Mouse (Mus musculus) stomach, embryonic 15.5 days (tissue): ENCODE measurements at regions not wholly inside any gene's neighbourhood (a gene's known extent, or its start where the extent isn't known, plus 50 kb on each side); places are given as distances from the start of the nearest gene placed in this dataset.

ENCODE experiments used
- ATAC-seq: fragments of 200-750 bp; cut with Nextera tagmentation; 2 replicates; pipeline ENCODE4 v1.8.0; 2017; ENCODE audit warnings: low read depth, moderate number of reproducible peaks, moderate TSS enrichment; ENCODE audit not compliant: insufficient read depth, low FRiP score
- H3K27ac ChIP-seq: fragments of 300-500 bp; sonication (generic); 2 replicates; pipeline ENCODE4 v1.5.1; 2015; ENCODE audit warnings: mild to moderate bottlenecking, inconsistent platforms
- H3K27me3 ChIP-seq: fragments of 300-500 bp; sonication (generic); replicated peaks from 2 replicates; pipeline ENCODE4 v1.6.1; 2015; ENCODE audit warnings: inconsistent platforms
- H3K36me3 ChIP-seq: fragments of 300-500 bp; sonication (generic); 2 replicates; pipeline ENCODE4 v1.6.1; 2015; ENCODE audit warnings: inconsistent platforms
- H3K4me1 ChIP-seq: fragments of 300-500 bp; sonication (generic); 2 replicates; pipeline ENCODE4 v1.6.1; 2015; ENCODE audit warnings: inconsistent platforms
- H3K4me2 ChIP-seq: fragments of 300-500 bp; sonication (generic); 2 replicates; pipeline ENCODE4 v1.6.1; 2015; ENCODE audit warnings: mild to moderate bottlenecking, inconsistent platforms
- H3K4me3 ChIP-seq: fragments of 300-500 bp; sonication (generic); replicated peaks from 2 replicates; pipeline ENCODE4 v1.5.1; 2015; ENCODE audit warnings: inconsistent platforms
- H3K9ac ChIP-seq: fragments of 300-500 bp; sonication (generic); 2 replicates; pipeline ENCODE4 v1.6.1; 2015; ENCODE audit warnings: inconsistent platforms
- H3K9me3 ChIP-seq: fragments of 300-500 bp; sonication (generic); 2 replicates; pipeline ENCODE4 v1.6.1; 2016; ENCODE audit warnings: inconsistent platforms
- WGBS: fragments of 180-500 bp; shearing (Covaris S2); methylation state at CpG from one replicate; pipeline ENCODE4 v1.1.7; 2015; 5-methylcytosine and 5-hydroxymethylcytosine counted together

- H3K4me1 ChIP-seq = no peaks in the 10 kb centered on the region
- H3K36me3 ChIP-seq = no peaks in the 10 kb centered on the region
- H3K27ac ChIP-seq = no peak overlapping the region
- H3K9ac ChIP-seq = no peak overlapping the region
- 72% methylated on average over 4 of the region's 4 CpGs for WGBS
- H3K27me3 ChIP-seq = no peaks in the 10 kb centered on the region
- H3K9me3 ChIP-seq = no peaks in the 10 kb centered on the region
- no peak for ATAC-seq
- H3K4me2 ChIP-seq = no peak overlapping the region
- no peak overlapping the region for H3K4me3 ChIP-seq
Measured at GRCm38 (mm10) chr9:102449366-102449765, 56.2 kb upstream of the Ky start.

DNA sequence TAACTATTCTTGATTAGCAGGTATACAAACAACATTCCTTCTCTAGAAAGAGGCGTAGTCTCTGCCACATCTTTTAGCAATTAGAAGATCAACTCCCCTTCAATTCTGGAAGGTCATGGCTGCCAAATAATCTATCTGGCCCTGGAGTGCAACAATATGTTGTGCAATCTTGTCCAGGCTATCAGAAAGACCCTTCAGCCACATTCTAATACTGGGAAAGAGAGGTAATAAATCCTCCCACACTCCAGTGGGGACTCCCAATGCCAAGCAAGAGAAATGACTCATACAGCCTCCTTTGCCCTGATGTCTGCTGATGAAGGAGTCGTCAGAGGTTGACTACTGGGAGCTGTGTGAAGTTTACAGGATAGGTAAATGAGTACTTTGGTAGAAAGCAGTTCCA is 59.5 kb upstream of the Ky start:
- no peak for ATAC-seq
- Histone ChIP-seq H3K27ac (no peak overlapping the region), H3K9me3 (no peaks in the 10 kb centered on the region), H3K4me1 (no peaks in the 10 kb centered on the region), H3K4me3 (no peak overlapping the region), H3K4me2 (no peak overlapping the region), H3K27me3 (no peaks in the 10 kb centered on the region), H3K36me3 (no peaks in the 10 kb centered on the region), H3K9ac (no peak overlapping the region)
- 57% methylated on average over 2 of the region's 2 CpGs for WGBS

- ATAC-seq = no peak
- H3K4me2 ChIP-seq = no peak overlapping the region
- H3K27me3 ChIP-seq = no peaks in the 10 kb centered on the region
- H3K36me3 ChIP-seq = no peaks in the 10 kb centered on the region
- no peak overlapping the region for H3K9ac ChIP-seq
- no peak overlapping the region for H3K27ac ChIP-seq
- 71% methylated on average over 11 of the region's 11 CpGs for WGBS
- H3K4me1 ChIP-seq = no peaks in the 10 kb centered on the region
- H3K9me3 ChIP-seq = no peaks in the 10 kb centered on the region
- H3K4me3 ChIP-seq = no peak overlapping the region
Measured at GRCm38 (mm10) chr9:102442198-102442842, 63.2 kb upstream of the Ky start.

DNA sequence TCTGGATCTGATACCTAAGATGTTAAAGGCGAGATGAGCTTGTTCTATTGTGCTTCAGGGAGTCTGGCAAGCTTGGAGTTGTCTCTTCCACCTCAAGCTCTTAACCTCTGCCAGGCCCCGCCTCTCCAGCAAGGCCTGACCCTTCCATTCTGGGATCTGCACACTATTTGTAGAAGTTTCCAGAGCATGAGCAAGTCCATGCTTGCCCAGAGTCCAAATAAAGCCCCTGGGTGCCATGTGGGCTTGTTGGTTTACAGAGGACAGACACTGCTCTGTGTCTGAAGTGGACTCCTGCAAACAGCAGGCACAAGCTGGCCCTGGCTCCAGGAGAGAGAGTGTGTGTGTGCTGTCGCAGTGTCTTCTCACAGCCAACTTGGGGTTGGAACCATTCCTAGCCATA is 67.9 kb upstream of the Ky start:
- Histone ChIP-seq H3K27ac (no peak overlapping the region), H3K4me1 (no peaks in the 10 kb centered on the region), H3K4me3 (no peak overlapping the region), H3K4me2 (no peak overlapping the region), H3K27me3 (no peaks in the 10 kb centered on the region), H3K9me3 (no peaks in the 10 kb centered on the region), H3K9ac (no peak overlapping the region), H3K36me3 (no peaks in the 10 kb centered on the region)
- no peak for ATAC-seq
- WGBS = 77% methylated on average over 3 of the region's 3 CpGs

- Histone ChIP-seq H3K4me1 (no peaks in the 10 kb centered on the region), H3K9ac (no peak overlapping the region), H3K9me3 (no peaks in the 10 kb centered on the region), H3K4me3 (no peak overlapping the region), H3K4me2 (no peak overlapping the region), H3K27ac (no peak overlapping the region), H3K36me3 (no peaks in the 10 kb centered on the region), H3K27me3 (no peaks in the 10 kb centered on the region)
- ATAC-seq = no peak
- WGBS = 80% methylated on average over 5 of the region's 5 CpGs
Measured at GRCm38 (mm10) chr9:102436378-102436777, 69.2 kb upstream of the Ky start.

GRCm38 (mm10) chr9:102428031-102428430 is 73.5 kb upstream of the Ephb1 start:
- H3K4me1 ChIP-seq = peaks cover 13% of the 10 kb centered on the region; the same call in 1 of the 2 replicates
- no peak overlapping the region for H3K27ac ChIP-seq
- no peaks in the 10 kb centered on the region for H3K9me3 ChIP-seq
- ATAC-seq = no peak
- H3K4me3 ChIP-seq = no peak overlapping the region
- H3K9ac ChIP-seq = no peak overlapping the region
- H3K36me3 ChIP-seq = no peaks in the 10 kb centered on the region
- H3K4me2 ChIP-seq = no peak overlapping the region
- 84% methylated on average over 5 of the region's 5 CpGs for WGBS
- no peaks in the 10 kb centered on the region for H3K27me3 ChIP-seq

GRCm38 (mm10) chr9:102424672-102425345 is 70.3 kb upstream of the Ephb1 start:
- Histone ChIP-seq H3K36me3 (no peaks in the 10 kb centered on the region), H3K27me3 (no peaks in the 10 kb centered on the region), H3K4me2 (peak overlapping the region; percentile 38), H3K9me3 (no peaks in the 10 kb centered on the region), H3K27ac (no peak overlapping the region), H3K4me1 (peaks cover 13% of the 10 kb centered on the region; the same call in 1 of the 2 replicates), H3K4me3 (no peak overlapping the region), H3K9ac (no peak overlapping the region)
- WGBS = 48% methylated on average over 11 of the region's 11 CpGs
- no peak for ATAC-seq

DNA sequence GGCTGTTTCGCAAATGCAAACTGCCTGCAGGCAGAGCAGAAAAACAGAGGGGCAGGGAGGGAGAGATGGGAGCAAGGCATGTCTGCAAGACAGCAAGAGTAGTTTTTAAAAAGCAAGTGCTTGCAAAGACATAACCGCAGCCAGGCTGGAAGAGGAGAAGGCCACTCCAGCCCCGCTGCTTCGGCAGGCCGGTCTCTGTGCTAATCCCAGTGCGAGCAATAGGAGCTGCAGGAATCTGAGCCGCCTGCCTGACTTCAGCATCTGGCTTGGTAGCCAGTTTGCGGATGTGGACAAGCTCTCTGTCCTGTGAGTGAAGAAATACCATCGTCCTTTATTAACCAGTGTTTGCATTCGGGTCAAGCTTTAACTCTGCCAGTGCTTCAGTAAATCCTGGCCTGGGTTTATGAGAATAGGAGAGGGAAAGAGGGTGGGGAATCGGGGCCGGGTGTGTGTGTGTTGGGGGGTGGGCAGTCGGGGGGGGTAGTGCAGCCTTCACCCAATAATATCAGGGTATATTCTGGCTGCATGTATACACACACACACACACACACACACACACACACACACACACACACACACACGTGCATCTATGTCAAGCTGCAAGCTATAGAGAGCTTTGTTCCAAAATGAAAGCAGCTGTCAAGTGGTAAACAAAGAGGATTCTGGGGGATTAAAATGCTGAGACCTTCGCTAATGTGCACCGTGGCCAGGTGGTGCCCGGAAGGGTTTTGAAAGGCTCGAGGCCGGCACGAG is 69.6 kb upstream of the Ephb1 start:
- no peak overlapping the region for H3K27ac ChIP-seq
- no peaks in the 10 kb centered on the region for H3K27me3 ChIP-seq
- WGBS = 10% methylated on average over 19 of the region's 20 CpGs
- H3K4me1 ChIP-seq = peaks cover 13% of the 10 kb centered on the region; the same call in 1 of the 2 replicates
- peak; percentile 68 for ATAC-seq
- no peaks in the 10 kb centered on the region for H3K9me3 ChIP-seq
- H3K9ac ChIP-seq = no peak overlapping the region
- no peak overlapping the region; the same call in 1 of the 2 replicates for H3K4me3 ChIP-seq
- no peaks in the 10 kb centered on the region for H3K36me3 ChIP-seq
- H3K4me2 ChIP-seq = peak overlapping the region; percentile 38

DNA sequence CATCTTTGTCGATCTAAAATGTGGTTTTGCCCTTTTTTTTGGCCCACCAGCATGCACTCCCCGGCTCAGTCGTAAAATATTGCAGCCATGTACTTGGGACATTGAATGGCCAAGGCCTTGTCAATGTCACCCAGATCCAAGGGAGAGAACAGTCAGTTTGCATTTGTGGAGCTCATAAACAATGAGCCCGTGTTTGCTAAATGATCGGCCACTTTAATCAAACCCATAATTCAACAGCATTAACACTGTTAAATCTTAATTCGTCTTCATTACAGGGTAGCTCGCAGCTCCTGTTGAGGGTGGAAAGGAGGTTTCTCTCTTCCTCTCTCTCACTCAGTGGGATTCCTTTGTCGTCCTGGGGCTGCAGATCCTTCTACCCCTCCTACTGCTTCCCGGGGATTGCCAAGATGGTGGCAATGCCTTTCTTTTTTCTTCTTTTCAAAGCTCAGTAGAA is 69.0 kb upstream of the Ephb1 start:
- Histone ChIP-seq H3K9ac (no peak overlapping the region), H3K27me3 (no peaks in the 10 kb centered on the region)
- 29% methylated on average over 9 of the region's 9 CpGs for WGBS

GRCm38 (mm10) chr9:102421826-102422225 is 67.3 kb upstream of the Ephb1 start:
- H3K27me3 ChIP-seq = no peaks in the 10 kb centered on the region
- no peaks in the 10 kb centered on the region for H3K36me3 ChIP-seq
- WGBS = 87% methylated on average over 3 of the region's 3 CpGs
- no peak overlapping the region for H3K9ac ChIP-seq
- H3K4me2 ChIP-seq = no peak overlapping the region
- H3K9me3 ChIP-seq = no peaks in the 10 kb centered on the region
- H3K27ac ChIP-seq = no peak overlapping the region
- ATAC-seq = no peak
- H3K4me3 ChIP-seq = no peak overlapping the region
- H3K4me1 ChIP-seq = peaks cover 13% of the 10 kb centered on the region; the same call in 1 of the 2 replicates

More for the DNA sequence above, 69.0 kb upstream of the Ephb1 start:
- ATAC-seq = no peak
- H3K4me3 ChIP-seq = no peak overlapping the region; the same call in 1 of the 2 replicates
- peak overlapping the region; percentile 38 for H3K4me2 ChIP-seq
- no peak overlapping the region for H3K27ac ChIP-seq
- H3K36me3 ChIP-seq = no peaks in the 10 kb centered on the region
- no peaks in the 10 kb centered on the region for H3K9me3 ChIP-seq
- H3K4me1 ChIP-seq = peaks cover 13% of the 10 kb centered on the region; the same call in 1 of the 2 replicates

- Histone ChIP-seq H3K27me3 (no peaks in the 10 kb centered on the region), H3K9ac (no peak overlapping the region), H3K4me2 (no peak overlapping the region), H3K9me3 (no peaks in the 10 kb centered on the region), H3K36me3 (no peaks in the 10 kb centered on the region), H3K4me1 (peaks cover 13% of the 10 kb centered on the region; the same call in 1 of the 2 replicates), H3K4me3 (no peak overlapping the region), H3K27ac (no peak overlapping the region)
- 47% methylated on average over 12 of the region's 12 CpGs for WGBS
- no peak for ATAC-seq
Measured at GRCm38 (mm10) chr9:102420196-102420595, 65.7 kb upstream of the Ephb1 start.

DNA sequence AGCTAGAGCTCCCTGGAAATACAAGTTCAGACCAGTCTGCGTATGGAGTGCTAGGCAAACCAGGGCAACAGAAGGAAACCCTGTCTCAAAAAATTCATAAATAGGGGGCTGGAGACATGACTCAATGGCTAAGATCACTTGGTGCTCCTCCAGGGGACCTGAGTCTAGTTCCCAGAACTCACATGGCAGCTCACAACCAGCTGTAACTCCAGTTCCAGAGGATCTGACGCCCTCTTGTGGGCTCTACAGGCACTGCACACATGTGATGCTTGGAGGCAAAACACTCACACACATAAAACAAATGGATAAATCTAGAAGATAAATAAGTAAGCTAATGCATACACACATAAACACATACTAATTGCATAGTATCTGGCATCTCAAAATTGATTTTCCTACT is 59.1 kb upstream of the Ephb1 start:
- Histone ChIP-seq H3K9ac (no peak overlapping the region), H3K27me3 (no peaks in the 10 kb centered on the region), H3K27ac (no peak overlapping the region), H3K4me2 (no peak overlapping the region), H3K9me3 (no peaks in the 10 kb centered on the region), H3K36me3 (no peaks in the 10 kb centered on the region), H3K4me1 (no peaks in the 10 kb centered on the region), H3K4me3 (no peak overlapping the region)
- no peak for ATAC-seq
- WGBS = 57% methylated on average over 2 of the region's 2 CpGs
